Mouse (Mus musculus) heart, postnatal 36 days (tissue): ENCODE measurements at regions not wholly inside any gene's neighbourhood (a gene's known extent, or its start where the extent isn't known, plus 50 kb on each side); places are given as distances from the start of the nearest gene placed in this dataset.

ENCODE experiments used
- DNase-seq, 2 experiments: peaks; one replicate each; pipeline ENCODE4 v3.0.0; 2021 to 2022
- intact Hi-C: fragments of 180-260 bp; cut with DNase I; formaldehyde crosslinking; loops from one replicate; pipeline ENCODE4 v1.15.1; 2025

GRCm38 (mm10) chr13:26594313-26594712 lies 175.7 kb downstream of the Hdgfl1 start:
- no peak for DNase-seq
- intact Hi-C loops = no loop called here

GRCm38 (mm10) chr13:26593750-26594149 lies 176.2 kb downstream of the Hdgfl1 start:
- intact Hi-C loops = no loop called here
- DNase-seq = no peak

GRCm38 (mm10) chr13:26575890-26576543 lies 193.9 kb downstream of the Hdgfl1 start:
- no peak for DNase-seq
- intact Hi-C loops = no loop called here

GRCm38 (mm10) chr13:26569422-26569821 lies 200.5 kb downstream of the Hdgfl1 start:
- intact Hi-C loops = no loop called here
- DNase-seq = no peak

- no peak for DNase-seq
- intact Hi-C loops = no loop called here
Observed at GRCm38 (mm10) chr13:26564941-26565862, 204.8 kb downstream of the Hdgfl1 start.

GRCm38 (mm10) chr13:26558366-26558765 lies 211.6 kb downstream of the Hdgfl1 start:
- DNase-seq = no peak
- intact Hi-C loops = no loop called here

GRCm38 (mm10) chr13:26554266-26554665 lies 215.7 kb downstream of the Hdgfl1 start:
- intact Hi-C loops = no loop called here
- DNase-seq = no peak

GRCm38 (mm10) chr13:26552122-26552521 lies 217.8 kb downstream of the Hdgfl1 start:
- DNase-seq = no peak
- intact Hi-C loops = no loop called here

- intact Hi-C loops = no loop called here
- no peak for DNase-seq
Observed at GRCm38 (mm10) chr13:26538928-26539327, 231.0 kb downstream of the Hdgfl1 start.

- intact Hi-C loops = no loop called here
Observed at GRCm38 (mm10) chr13:26536575-26536974, 233.4 kb downstream of the Hdgfl1 start.

GRCm38 (mm10) chr13:26532761-26533160 lies 237.2 kb downstream of the Hdgfl1 start:
- DNase-seq = no peak
- intact Hi-C loops = no loop called here

More at GRCm38 (mm10) chr13:26536575-26536974, 233.4 kb downstream of the Hdgfl1 start:
- no peak for DNase-seq

GRCm38 (mm10) chr13:26519054-26519453 lies 250.9 kb downstream of the Hdgfl1 start:
- intact Hi-C loops = no loop called here

GRCm38 (mm10) chr13:26518425-26518824 lies 251.5 kb downstream of the Hdgfl1 start:
- DNase-seq = no peak
- intact Hi-C loops = no loop called here

More at GRCm38 (mm10) chr13:26519054-26519453, 250.9 kb downstream of the Hdgfl1 start:
- no peak for DNase-seq

- intact Hi-C loops = no loop called here
- DNase-seq = no peak
Observed at GRCm38 (mm10) chr13:26517646-26518045, 252.3 kb downstream of the Hdgfl1 start.

GRCm38 (mm10) chr13:26510448-26510847 lies 259.5 kb downstream of the Hdgfl1 start:
- DNase-seq = no peak
- intact Hi-C loops = no loop called here

- intact Hi-C loops = no loop called here
- DNase-seq = no peak
Observed at GRCm38 (mm10) chr13:26509841-26510240, 260.1 kb downstream of the Hdgfl1 start.

GRCm38 (mm10) chr13:26503744-26504143 lies 266.2 kb downstream of the Hdgfl1 start:
- DNase-seq = no peak
- intact Hi-C loops = no loop called here

- intact Hi-C loops = no loop called here
- DNase-seq = no peak
Observed at GRCm38 (mm10) chr13:26497086-26497485, 272.9 kb downstream of the Hdgfl1 start.

GRCm38 (mm10) chr13:26495871-26496270 lies 274.1 kb downstream of the Hdgfl1 start:
- intact Hi-C loops = no loop called here
- no peak for DNase-seq

- no peak for DNase-seq
- intact Hi-C loops = no loop called here
Observed at GRCm38 (mm10) chr13:26469343-26469742, 300.6 kb downstream of the Hdgfl1 start.

GRCm38 (mm10) chr13:26467526-26467925 lies 302.4 kb downstream of the Hdgfl1 start:
- intact Hi-C loops = no loop called here

GRCm38 (mm10) chr13:26464523-26464922 lies 305.4 kb downstream of the Hdgfl1 start:
- no peak for DNase-seq
- intact Hi-C loops = no loop called here

More at GRCm38 (mm10) chr13:26467526-26467925, 302.4 kb downstream of the Hdgfl1 start:
- DNase-seq = no peak
